Mouse (Mus musculus) stomach, embryonic 16.5 days (tissue): ENCODE results near the gene Lonrf2. TPM values are rescaled to one million over a fixed set of nuclear protein-coding genes. Genes with fewer than 3 reads are reported as not detected.

Experiments used
- ATAC-seq: fragments of 200-750 bp; cut with Nextera tagmentation; 2 replicates; pipeline ENCODE4 v1.8.0; 2017; ENCODE audit warnings: moderate number of reproducible peaks, moderate TSS enrichment; ENCODE audit not compliant: insufficient read depth, low FRiP score
- H3K27ac ChIP-seq: fragments of 300-500 bp; sonication (generic); 2 replicates; pipeline ENCODE4 v1.5.1; 2014; ENCODE audit warnings: low read length
- H3K27me3 ChIP-seq: fragments of 300-500 bp; sonication (generic); 2 replicates; pipeline ENCODE4 v1.6.1; 2014; ENCODE audit warnings: low read length, control low read depth, mixed read lengths; ENCODE audit not compliant: control insufficient read depth, insufficient read depth
- H3K36me3 ChIP-seq: fragments of 300-500 bp; sonication (generic); 2 replicates; pipeline ENCODE4 v1.6.1; 2014; ENCODE audit warnings: low read length; ENCODE audit not compliant: control insufficient read depth, insufficient read depth
- H3K4me1 ChIP-seq: fragments of 300-500 bp; sonication (generic); 2 replicates; pipeline ENCODE4 v1.6.1; 2014; ENCODE audit warnings: low read length, control low read depth, mixed read lengths; ENCODE audit not compliant: control insufficient read depth, insufficient read depth
- H3K4me2 ChIP-seq: fragments of 300-500 bp; sonication (generic); 2 replicates; pipeline ENCODE4 v1.6.1; 2014; ENCODE audit warnings: low read depth, low read length, mixed read lengths
- H3K4me3 ChIP-seq: fragments of 300-500 bp; sonication (generic); replicated peaks from 2 replicates; pipeline ENCODE4 v1.5.1; 2014; ENCODE audit warnings: mild to moderate bottlenecking, low read length
- H3K9ac ChIP-seq: fragments of 300-500 bp; sonication (generic); 2 replicates; pipeline ENCODE4 v1.6.1; 2014; ENCODE audit warnings: low read length
- H3K9me3 ChIP-seq: fragments of 300-500 bp; sonication (generic); replicated peaks from 2 replicates; pipeline ENCODE4 v1.6.1; 2016; ENCODE audit warnings: low read length, control low read depth; ENCODE audit not compliant: control insufficient read depth
- WGBS: fragments of 180-500 bp; shearing (Covaris S2); extraction: QIAGEN DNeasy Blood & Tissue Kit; methylation state at CpG from one replicate; pipeline ENCODE4 v1.1.7; 2014; 5-methylcytosine and 5-hydroxymethylcytosine counted together
- polyA plus RNA-seq: library from polyadenylated mRNA; unstranded; fragments of >200 nt; fragmentation: Nextera tagmentation; extraction: Ambion mirVana; gene quantifications from 2 replicates; pipeline ENCODE4 v1.2.1, GENCODE M21; 2015

The Lonrf2 gene
- polyA plus RNA-seq, 1 experiment from 2014 or later: 0.76 TPM

DNA sequence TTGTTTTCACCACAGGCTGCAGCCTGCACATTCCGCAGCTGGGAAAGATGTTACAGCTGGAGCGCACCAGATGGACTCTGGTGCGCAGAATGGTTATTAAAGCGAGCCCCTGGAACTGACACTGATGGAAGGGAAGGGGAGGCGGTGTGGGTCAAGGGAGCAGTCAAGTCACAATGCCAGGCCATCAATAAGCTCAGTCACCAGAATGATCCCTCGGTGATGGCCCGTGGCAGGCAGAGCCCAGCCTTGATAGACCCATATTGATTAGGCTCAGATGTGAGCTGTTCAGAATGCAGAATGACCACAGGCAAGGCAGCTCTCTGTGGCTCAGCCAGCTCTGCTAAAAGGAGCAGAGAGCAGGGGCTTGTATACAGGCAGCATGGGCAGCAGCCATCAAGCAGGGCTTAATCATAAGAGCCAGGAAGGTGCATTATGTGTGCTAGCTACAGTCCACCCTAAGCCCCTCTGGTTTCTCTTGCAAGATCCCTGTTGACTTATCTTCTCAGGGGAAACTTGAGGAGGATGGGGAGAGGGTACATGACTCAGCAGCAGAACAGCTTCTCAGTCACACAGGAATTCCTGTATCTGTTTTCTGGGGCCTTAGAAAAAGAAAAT, 46.4 kb downstream of the Lonrf2 start:
- no peaks in the 10 kb centered on the region for H3K4me1 ChIP-seq
- WGBS: 56% methylated on average over 7 of the region's 7 CpGs
- no peaks in the 10 kb centered on the region for H3K9me3 ChIP-seq
- no peak overlapping the region for H3K4me3 ChIP-seq
- ATAC-seq: no peak
- H3K27me3 ChIP-seq: no peaks in the 10 kb centered on the region
- H3K9ac ChIP-seq: no peak overlapping the region
- no peak overlapping the region for H3K27ac ChIP-seq
- H3K4me2 ChIP-seq: no peak overlapping the region
- no peaks in the 10 kb centered on the region for H3K36me3 ChIP-seq

DNA sequence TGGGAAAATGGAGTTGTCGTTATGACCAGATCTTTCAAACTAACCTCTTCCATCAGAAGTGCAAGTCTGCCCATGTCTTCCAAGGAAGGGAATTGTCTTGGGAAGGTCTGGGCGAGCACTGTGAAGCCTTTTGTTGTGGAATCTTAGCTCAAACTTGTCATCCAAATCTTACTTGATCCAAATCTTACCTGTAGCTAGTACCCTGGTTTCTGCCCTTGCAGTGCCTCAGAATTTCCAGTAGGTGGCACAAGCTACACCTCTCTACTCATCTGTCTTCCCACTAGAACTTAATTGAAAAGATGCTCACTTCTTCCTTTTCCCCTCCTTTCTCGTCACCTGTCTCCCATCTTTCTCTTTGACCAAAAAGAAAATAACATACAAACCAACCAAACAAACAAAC, 47.6 kb downstream of the Lonrf2 start:
- no peaks in the 10 kb centered on the region for H3K27me3 ChIP-seq
- no peak for ATAC-seq
- 76% methylated on average over 3 of the region's 3 CpGs for WGBS
- no peak overlapping the region for H3K27ac ChIP-seq
- no peaks in the 10 kb centered on the region for H3K9me3 ChIP-seq
- no peaks in the 10 kb centered on the region for H3K4me1 ChIP-seq
- no peak overlapping the region for H3K9ac ChIP-seq
- H3K4me3 ChIP-seq: no peak overlapping the region
- H3K4me2 ChIP-seq: no peak overlapping the region
- H3K36me3 ChIP-seq: no peaks in the 10 kb centered on the region

DNA sequence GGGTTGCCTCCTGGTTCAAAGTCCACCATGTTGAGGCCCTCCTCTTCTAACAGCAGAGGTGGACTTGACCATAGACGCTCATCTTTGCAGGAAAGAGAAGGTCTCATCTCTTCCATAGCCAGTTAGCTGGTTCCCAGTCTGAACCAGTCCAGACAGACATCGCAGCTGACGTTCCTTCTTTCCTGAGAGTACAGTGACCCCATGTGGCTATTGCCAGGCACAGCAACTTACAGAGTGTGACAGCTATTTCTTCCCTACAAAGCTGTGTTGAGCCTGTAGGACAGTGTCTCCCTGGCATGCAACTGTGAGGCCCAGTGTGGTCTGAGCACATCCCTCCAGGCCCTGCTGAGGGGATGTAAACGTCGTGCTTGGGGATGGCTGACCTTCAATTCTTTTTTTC, 49.1 kb downstream of the Lonrf2 start:
- H3K9me3 ChIP-seq: no peaks in the 10 kb centered on the region
- no peaks in the 10 kb centered on the region for H3K36me3 ChIP-seq
- no peak overlapping the region for H3K4me2 ChIP-seq
- H3K9ac ChIP-seq: no peak overlapping the region
- H3K27ac ChIP-seq: no peak overlapping the region
- no peaks in the 10 kb centered on the region for H3K4me1 ChIP-seq
- no peak for ATAC-seq
- no peak overlapping the region for H3K4me3 ChIP-seq
- WGBS: 9% methylated on average over 5 of the region's 5 CpGs
- H3K27me3 ChIP-seq: no peaks in the 10 kb centered on the region

DNA sequence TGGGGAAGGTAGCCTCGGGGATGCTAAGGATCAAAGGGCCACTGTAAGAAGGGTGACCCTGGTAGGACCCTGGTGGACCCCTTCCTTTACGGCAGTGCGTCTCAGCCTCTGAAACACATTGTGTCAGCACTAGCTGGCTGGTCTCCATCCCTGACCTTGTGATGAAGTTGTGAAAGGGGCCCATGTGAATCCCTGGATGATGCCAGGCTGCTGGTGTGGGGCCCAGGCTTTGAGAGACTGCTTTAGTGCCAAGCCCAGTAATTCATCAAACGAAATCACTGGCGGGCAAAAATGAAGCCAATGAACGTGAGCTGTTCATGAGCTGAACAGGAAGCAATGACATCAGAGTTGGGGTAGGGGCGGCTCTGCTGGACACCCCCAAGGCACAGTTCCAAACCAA, 50.2 kb downstream of the Lonrf2 start:
- no peak overlapping the region for H3K4me3 ChIP-seq
- H3K4me1 ChIP-seq: no peaks in the 10 kb centered on the region
- 62% methylated on average over 7 of the region's 7 CpGs for WGBS
- no peaks in the 10 kb centered on the region for H3K9me3 ChIP-seq
- no peak overlapping the region for H3K9ac ChIP-seq
- no peak overlapping the region for H3K4me2 ChIP-seq
- no peaks in the 10 kb centered on the region for H3K36me3 ChIP-seq
- H3K27me3 ChIP-seq: no peaks in the 10 kb centered on the region
- ATAC-seq: no peak
- H3K27ac ChIP-seq: no peak overlapping the region

DNA sequence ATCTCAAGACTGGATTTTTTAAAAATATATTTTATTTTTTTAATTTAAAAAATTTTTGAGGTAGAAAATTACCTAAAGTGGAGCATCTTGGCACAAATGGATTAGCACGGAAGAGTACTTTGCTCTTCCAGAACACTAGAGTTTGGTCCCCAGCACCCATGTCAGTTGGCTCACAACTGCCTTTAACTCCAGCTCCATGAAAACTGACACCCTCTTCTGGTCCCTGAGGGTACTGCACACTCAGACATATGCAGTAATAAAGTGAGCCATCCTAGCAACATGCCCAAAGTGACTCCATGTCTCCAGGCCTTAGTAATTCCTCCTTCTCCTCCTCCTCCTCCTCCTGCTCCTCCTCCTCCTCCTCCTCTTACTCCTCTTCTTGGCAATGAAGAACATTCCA, 58.2 kb downstream of the Lonrf2 start:
- no peak overlapping the region for H3K9ac ChIP-seq
- no peak for ATAC-seq

DNA sequence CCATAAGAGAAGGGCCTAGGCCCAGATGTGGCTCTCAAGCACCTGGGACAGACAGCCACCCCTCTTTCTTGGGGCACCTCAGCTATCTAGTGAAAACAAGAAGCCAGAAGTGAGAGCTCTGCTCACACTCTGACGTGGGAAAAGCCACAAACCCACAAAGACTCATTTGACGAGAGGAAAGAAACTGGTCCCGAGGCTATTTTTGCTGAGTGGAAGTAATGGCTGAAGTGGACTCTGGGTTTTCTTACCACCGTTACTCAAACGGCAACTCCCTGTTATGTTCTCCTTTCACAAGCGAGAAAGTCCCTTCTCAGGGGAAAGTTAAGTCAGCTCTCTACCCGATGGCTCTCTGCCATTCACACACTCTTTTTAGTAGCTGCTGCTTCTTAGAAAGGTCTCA, 59.0 kb downstream of the Lonrf2 start:
- H3K36me3 ChIP-seq: no peaks in the 10 kb centered on the region
- no peak overlapping the region for H3K27ac ChIP-seq
- no peaks in the 10 kb centered on the region for H3K9me3 ChIP-seq
- no peaks in the 10 kb centered on the region for H3K4me1 ChIP-seq
- no peak overlapping the region for H3K9ac ChIP-seq
- ATAC-seq: no peak
- 72% methylated on average over 7 of the region's 7 CpGs for WGBS
- no peak overlapping the region for H3K4me3 ChIP-seq
- H3K4me2 ChIP-seq: no peak overlapping the region
- H3K27me3 ChIP-seq: no peaks in the 10 kb centered on the region

More for the DNA sequence above, 58.2 kb downstream of the Lonrf2 start:
- H3K36me3 ChIP-seq: no peaks in the 10 kb centered on the region
- H3K4me3 ChIP-seq: no peak overlapping the region
- H3K9me3 ChIP-seq: no peaks in the 10 kb centered on the region
- no peak overlapping the region for H3K27ac ChIP-seq
- H3K4me1 ChIP-seq: no peaks in the 10 kb centered on the region
- no peak overlapping the region for H3K4me2 ChIP-seq
- H3K27me3 ChIP-seq: no peaks in the 10 kb centered on the region
- WGBS: 93% methylated on average over 1 of the region's 1 CpGs

DNA sequence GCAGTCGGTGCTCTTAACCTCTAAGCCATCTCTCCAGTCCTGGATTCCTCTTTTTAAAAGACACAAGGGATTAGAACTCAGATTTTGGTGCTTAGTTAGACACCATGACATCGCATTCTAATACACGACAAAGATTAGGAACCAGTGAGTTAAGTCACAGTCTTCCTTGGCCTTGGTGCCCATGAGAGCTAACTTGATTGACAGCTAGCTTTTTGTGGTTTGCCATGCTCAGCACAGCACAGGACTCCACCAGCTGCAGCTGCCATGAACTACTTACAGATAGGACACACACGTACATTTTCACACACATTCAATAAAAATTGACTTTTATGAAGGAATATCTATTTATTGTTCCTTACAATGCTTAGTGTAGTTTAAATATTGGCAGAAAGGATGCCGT, 60.8 kb downstream of the Lonrf2 start:
- no peak for ATAC-seq
- WGBS: 86% methylated on average over 5 of the region's 5 CpGs
- Histone ChIP-seq H3K27me3 (no peaks in the 10 kb centered on the region), H3K4me3 (no peak overlapping the region), H3K4me2 (no peak overlapping the region), H3K9ac (no peak overlapping the region), H3K27ac (no peak overlapping the region), H3K4me1 (no peaks in the 10 kb centered on the region), H3K36me3 (no peaks in the 10 kb centered on the region), H3K9me3 (no peaks in the 10 kb centered on the region)

DNA sequence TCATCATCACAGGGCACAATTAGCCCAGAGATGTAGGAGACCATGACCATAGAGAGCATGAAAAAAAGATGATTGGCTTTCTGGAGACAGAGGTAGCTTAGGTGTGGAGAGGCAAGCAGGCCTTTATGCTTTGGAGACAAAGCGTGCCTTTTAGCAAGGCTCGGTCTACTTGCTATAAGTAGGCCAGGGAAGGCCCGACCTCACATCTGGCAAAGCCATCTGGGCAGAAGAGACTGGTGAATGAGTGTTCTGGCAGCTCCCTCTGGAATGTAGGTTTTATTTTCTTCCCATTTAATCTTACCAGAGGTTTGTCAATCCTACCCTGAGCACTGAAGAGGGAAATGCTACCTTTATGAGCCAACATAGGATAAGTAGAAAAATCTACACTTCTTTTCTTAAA, 65.8 kb downstream of the Lonrf2 start:
- ATAC-seq: no peak
- no peak overlapping the region for H3K27ac ChIP-seq
- H3K4me3 ChIP-seq: no peak overlapping the region
- H3K9ac ChIP-seq: no peak overlapping the region
- H3K27me3 ChIP-seq: no peaks in the 10 kb centered on the region
- H3K4me1 ChIP-seq: 0 out of 2 replicates have a peak, but pooled peaks cover 7% of the 10 kb centered on the region
- no peaks in the 10 kb centered on the region for H3K36me3 ChIP-seq
- H3K9me3 ChIP-seq: no peaks in the 10 kb centered on the region
- WGBS: 78% methylated on average over 3 of the region's 3 CpGs
- H3K4me2 ChIP-seq: no peak overlapping the region

DNA sequence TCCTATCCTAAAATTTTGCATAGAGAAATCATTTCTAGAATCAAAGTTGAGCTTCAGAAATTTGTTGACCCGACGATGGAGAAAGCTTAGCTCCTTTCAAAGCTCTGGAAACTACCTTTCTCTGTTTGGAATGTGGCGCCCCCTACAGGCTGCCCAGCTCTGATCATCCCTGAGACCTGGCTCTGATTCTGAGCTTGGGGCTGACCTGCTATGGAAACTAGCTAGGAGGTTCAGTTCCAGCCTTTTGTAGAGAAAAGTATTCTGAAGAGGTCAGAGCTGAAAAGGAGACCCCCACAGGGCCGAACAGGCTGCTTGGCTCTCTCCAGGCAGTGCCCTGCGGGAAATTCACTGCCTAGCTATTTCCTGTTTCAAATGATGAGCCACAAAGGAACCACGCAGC, 66.6 kb downstream of the Lonrf2 start:
- WGBS: 34% methylated on average over 6 of the region's 6 CpGs
- H3K27me3 ChIP-seq: no peaks in the 10 kb centered on the region
- no peak overlapping the region for H3K27ac ChIP-seq
- no peak overlapping the region for H3K4me3 ChIP-seq
- ATAC-seq: no peak
- H3K36me3 ChIP-seq: no peaks in the 10 kb centered on the region
- no peak overlapping the region for H3K9ac ChIP-seq
- H3K9me3 ChIP-seq: no peaks in the 10 kb centered on the region
- H3K4me1 ChIP-seq: 0 out of 2 replicates have a peak, but pooled peaks cover 7% of the 10 kb centered on the region
- H3K4me2 ChIP-seq: no peak overlapping the region
